Mouse (Mus musculus) testis, postnatal 14 days (tissue): ENCODE data around the gene Efna5.

Experiments used
- DNase-seq: peaks from one replicate; pipeline ENCODE4 v3.0.0; 2021; ENCODE audit warnings: low spot score

Gene Efna5

DNA sequence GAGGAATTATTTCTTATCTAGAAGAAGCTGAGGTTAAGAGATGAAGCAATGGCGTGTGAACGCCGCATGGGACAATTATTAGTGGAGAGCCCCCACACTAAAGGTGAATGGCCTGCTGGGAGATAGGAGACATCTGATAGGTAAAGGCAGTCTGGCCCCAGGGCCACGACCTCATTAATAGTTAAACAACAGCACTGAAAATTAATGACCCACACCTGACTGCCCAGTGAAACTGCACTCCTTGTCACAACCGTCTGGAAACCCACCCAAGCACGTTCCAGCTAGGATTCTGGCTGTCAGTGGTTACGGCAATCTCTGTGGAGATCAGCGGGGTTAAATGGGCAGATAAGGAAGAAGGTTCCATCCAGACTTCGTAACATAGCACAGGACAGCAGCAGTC is 134.3 kb downstream of the Efna5 start:
- DNase-seq: no peak

DNA sequence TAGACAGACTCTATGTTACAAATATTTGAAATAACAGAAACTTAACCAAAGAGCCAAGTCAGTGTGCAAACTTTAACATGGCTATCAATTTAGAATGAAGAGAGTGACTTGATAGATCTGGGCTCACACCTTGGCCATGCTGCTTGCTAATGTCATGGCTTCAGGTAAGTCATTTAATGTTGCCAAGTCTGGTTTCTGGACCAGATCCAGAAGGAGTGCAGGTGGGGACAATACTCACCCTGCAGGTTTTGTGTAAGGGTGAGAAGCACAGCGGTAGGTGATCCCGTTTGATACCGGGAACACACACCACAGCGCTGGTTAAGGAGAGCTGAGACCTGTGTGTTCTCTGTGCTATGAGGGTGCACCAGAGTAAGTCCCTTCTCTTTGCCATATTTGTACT is 135.8 kb downstream of the Efna5 start:
- DNase-seq: no peak

DNA sequence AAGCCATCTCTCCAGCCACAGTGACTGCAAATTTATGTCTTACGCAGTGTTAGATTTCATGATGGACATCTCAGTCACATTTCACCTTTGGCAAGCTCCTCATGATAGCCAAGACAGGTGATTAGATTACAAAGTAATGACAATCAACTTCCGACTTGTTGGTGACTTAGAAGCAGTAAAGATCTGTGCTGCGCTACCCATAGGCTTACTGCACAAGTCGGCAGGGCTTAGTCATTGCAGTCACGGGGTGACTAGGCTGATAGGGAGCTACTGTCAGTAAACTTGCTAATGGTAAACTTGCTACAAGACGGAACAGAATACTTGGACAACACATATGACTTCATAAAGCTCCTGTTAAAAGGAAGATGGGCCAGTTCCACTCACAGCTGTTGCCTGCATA is 136.9 kb downstream of the Efna5 start:
- DNase-seq: no peak

DNA sequence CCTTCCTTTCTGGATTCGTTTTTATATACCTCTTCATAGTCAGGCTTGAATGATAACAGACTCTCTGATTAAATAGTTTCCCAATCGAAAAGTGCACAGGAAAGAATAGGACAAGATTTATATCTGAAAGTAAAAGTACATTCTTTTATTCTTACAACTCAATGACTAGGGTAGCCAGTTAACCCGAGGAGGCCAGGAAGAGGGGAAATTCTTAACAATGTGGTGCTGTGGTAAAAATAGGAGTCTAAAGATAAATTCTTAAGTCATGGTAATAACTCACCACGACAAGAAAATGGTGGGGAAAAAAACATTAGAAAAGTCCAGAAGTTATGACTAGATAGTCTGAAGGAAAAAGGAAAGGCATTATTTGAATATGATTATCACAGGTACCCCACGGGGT is 139.4 kb downstream of the Efna5 start:
- no peak for DNase-seq

DNA sequence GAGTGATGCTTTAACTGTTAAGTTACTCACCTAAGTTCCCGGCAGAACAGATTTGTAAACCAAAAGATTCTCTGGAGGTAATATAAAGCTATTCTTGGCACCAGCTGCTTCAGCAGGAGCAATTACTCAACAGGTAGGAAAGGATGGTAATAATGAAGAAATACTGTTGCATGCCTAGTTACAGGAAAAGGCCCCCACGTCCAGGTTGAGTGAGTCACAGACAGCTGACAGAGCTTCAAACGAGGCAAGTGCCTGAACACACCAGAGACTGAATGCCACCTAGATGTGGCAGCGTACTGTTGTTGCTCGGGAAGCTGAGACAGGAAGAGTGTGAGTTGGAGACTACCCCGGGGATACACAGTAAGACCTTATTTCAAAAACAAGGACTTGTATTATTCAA is 140.1 kb downstream of the Efna5 start:
- DNase-seq: no peak

DNA sequence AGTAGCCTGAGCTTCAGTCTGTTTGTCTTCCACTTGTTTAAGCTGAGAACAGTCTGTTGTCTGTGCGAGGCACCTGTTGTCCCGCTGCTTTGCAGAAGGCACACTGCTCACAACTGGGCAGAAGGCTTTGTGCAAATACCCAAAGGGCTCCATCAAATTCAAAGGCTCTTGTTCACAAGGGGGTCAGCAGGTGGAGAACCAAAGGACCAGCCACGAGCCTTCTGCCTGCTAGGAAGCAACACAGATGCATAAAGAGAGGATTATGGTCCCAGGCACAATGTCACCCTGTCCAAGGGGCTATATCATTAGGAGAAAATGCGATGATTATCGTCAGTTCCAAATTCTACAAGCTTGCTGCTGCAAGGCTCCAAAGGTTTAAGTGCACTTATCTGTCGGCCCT is 141.1 kb downstream of the Efna5 start:
- DNase-seq: no peak

DNA sequence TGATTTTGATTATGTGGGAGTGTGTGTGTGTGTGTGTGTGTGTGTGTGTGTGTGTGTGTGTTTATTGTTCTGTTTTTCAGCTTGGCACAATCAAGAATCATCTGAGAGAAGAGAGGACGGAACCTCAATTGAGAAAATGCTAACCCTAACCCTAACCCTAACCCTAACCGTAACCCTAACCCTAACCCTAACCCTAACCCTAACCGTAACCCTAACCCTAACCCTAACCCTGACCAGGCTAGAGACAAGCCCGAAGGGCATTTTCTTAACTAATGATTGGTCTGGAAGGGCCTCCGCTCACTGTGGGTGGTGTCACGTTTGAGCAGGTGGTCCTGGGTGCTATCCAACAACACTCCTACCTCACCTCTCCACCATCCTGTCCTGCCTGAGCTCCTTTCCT is 143.7 kb downstream of the Efna5 start:
- no peak for DNase-seq

DNA sequence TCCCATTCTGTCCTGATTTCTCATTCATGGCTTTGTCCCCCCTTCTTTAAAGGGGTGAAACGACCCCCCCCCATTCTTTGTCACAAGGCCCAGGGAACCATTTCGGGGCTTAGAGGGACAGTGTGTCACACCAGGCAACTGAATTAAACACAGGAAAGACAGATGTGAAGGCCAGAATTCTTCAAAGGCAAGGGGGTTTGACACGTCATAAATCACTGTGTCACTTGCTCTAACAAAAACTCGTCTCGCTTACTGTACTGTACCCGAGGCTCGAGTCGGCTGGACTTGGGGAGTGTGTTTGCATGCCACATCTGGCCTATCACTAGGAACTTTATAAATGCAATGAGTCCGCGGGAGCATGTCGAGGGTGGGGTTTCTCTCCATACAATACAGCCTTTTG is 145.2 kb downstream of the Efna5 start:
- DNase-seq: no peak

DNA sequence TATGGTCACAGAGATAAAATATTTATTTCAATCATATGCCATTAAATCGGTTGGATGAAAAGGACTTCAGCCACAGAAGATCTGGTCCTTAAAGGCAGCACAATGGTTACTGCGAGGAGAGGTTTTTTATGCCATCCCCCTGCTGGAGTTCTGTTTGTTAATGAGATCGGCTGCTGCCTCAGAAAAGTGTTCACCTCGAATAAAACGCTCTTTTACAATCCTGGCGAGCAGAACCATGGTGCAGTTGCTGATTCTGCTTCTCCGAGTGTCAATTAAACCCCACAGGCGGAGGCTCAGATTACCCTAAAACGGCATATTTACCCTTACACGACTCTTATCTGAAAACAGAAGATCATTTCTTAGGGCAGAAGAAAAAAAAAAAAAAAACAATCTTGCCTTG is 146.2 kb downstream of the Efna5 start:
- no peak for DNase-seq

DNA sequence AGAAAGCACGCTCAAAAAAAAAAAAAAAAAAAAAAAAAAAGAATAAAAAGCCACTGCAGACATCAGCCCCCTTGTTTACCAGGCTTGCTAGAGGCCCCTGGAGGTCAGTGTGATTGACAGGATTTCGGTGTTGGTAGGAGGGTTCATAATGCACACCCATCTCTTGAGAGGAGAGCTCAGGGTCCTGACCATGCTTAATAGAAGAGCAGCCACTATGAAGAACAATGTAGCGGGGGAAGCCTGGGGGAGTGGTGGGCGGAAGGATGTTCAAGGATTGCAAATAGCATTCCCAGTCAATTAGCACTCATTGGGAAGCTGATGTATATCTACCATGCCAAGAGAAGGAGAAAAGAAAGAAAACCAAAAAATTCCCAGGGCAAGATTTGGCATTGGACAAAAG is 147.1 kb downstream of the Efna5 start:
- no peak for DNase-seq

DNA sequence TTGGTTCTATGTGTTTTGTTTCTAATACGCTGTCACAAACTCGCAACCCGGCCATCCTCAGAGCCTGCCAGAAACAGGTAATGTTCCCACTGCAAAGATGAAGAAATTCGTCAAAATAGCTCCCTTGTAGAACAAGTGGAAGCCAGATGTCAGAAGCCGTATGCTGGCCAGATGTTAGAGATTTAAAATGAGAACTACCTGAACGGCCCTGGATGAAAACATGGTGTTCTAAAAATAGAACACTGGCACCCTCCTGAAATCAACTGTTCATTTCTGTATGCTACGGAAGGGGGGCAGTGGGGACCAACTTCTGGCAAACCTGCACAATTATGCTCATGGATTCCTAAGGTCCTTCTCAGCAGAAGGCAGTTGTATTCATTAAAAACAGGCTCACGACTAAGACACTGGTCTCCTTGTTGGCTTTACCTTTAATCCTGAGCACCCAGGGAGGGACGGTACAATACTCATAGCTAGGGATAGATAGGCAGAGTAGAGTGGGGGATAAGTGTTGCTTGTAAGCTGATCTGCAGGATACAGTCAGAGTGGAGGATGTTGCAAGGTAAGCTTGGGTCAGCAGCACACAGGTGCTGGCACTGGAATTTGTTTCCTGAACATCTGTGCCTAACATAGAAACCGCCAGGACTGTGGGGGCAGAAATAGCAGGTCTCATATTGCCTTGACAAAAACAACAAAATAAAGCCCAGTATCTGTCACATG is 151.2 kb downstream of the Efna5 start:
- no peak for DNase-seq

DNA sequence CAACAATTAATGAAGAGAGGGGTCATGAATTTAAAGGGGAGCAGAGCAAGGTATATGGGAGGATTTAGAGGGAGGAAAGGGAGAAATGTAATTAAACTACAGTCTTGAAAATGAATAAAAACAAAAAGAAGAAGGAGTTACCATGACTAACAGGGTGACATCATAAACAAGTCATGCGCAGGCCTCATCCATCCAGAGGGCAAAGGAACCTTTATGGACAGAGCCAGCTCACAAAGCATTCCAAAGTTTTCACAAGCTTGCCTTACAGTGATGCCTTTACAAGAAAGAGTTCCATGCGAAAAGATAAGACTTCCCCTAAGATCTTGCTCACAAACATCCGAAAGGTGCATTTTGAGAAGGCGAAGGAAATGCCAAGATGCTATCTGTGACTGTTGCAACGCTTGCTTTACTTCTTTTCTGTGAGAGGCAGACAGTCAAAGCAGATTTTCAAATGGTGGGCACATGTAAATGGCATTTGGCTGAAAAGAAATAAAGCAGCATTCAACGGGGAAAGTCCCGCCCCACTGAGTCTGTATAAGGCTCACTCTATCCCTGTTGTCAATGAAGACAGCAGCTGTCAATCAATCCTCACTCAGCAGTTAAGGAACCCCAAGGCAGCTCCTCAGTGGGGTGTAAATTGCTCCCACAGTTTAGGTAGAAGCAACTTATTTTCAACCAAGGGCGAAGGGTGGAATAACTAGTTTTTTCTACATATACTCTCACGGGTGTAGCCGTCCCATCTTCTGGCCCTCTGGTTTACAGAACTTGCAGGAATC is 152.8 kb downstream of the Efna5 start:
- DNase-seq: no peak

DNA sequence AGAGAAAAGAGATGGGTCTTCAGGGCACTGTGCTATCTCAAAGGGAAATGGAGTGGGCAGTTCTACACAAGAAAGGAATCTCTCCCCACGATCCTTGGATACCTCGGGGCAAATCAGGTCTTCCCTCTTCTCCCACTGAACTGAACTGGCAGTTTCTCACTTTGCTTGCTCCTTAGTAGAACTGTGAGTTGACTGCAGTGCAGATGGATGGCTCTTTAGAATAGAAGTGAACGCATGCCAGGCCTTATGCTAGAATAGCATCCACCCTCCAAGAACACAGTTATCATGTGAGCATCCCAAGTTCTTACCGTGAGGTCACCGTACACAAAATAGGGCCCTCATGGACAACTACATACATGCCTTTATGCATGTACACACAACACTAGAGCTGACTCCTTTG is 155.0 kb downstream of the Efna5 start:
- DNase-seq: no peak

DNA sequence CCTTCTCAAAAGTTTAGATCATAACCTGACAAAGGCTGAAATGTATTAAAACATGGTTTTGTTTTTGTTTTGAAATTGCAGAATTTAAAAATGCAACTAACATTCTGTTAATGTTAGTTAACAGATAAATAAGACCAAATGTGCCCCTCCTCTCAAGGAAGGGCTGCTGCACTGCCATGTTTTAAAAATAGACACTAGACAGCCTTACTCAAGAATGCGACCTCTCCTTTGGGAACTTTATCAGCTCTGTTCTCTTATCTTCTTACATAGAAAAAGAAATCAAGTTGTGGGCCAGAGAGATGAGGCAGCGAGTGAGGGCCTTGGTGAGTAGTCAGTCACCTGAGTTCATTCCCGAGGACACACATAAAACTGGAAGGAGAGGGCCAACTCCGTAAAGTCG is 158.2 kb downstream of the Efna5 start:
- DNase-seq: no peak

DNA sequence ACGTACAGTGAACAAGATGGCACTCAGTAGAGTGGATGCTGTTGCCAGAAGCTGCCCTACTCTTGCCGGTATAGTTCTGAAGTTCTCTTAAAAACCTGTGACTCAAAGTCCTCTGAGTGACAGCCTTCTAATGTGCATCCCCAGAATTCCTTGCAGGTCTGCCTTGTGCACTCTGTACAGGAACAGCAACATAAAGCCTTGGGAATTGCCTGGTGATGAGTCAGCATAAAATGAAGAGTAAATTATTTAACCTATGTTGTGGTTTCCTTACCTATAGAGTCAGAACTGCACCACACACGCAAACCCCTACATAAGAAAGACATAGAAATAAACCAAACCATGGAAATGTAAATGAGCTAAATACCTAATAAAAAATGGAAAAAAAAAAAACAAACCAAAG is 159.5 kb downstream of the Efna5 start:
- DNase-seq: no peak

DNA sequence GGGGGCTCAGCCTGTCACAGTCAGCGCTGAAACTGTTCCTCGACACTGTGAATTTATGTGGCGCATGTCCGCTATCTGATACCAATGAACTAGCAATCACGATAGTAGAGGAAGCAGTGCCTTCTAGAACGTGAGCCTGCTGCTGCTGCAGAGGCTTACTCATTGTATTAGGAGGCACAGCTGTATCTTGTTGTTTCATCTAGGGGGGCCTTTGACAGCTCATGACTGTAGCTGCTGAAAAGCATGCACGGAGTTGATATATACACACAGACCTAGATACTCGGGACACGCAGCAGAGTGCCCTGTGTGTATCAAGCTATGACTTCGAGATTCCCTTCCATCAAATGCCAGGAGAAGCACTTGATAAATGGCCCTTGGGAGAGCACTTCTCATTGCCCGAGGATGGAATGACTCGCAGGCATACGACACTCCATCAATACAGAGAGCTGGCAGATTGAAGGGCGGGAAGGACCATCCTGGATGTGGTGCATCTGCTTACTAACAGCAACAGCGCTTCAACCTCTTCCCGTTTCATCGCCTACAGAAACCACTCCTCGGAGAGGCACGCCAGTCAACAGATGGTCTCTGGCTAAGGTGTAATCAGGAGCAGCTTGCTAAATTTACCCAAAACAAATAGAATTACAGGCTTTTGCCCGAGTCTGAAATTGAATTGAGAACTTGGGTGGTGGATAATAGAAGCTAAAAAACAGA is 160.2 kb downstream of the Efna5 start:
- no peak for DNase-seq

DNA sequence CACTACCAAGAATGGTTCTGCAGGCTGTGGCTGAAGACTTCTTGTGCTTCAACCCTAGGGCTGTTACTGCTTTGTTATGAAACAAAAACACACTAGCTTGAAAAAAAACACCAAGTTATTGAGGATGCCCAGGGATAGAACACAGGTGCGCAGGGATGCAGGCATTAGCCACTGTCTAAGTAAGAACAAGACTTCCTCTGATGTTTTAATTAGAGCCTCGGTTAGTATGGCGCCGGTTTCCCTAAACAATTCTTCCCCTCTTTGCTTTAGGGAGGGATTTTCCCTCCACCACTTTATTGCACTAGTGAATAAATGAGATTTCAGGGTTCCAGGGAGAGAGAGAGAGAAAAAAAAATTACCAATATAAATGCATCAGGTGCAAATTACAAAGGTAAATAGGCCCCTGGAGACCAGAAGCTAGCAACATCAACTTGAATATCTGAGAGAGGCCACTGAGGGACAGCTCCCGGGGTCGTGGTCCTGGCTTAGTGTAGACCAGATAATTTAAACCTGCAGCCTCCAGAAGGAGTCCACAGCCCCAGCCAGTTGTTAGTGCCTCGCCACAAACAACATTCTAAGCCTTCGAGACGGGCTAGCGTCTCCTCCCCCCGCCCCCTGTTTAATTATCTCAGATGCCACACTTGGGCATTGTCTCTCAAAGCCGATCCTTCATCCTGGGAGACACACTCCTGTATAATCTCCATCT is 163.5 kb downstream of the Efna5 start:
- DNase-seq: no peak

DNA sequence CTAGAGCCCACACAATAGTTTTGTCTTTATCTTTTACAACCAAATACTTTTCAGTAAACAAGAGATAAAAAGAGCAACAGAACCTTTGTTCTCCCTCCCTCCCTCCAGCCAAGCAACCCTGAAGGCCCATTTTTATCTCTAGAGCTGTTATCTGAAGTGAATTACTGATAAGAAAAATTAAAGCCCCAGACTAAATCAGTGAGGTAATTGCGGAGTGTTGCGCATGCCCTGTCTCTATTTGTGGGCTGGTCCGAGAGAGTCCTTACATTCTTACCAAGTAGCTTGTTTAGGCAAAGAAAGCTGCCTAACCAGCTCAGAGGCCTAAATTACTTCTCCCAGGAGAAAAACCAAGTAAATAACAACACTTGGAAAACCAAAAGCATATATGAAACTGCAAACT is 167.7 kb downstream of the Efna5 start:
- no peak for DNase-seq

DNA sequence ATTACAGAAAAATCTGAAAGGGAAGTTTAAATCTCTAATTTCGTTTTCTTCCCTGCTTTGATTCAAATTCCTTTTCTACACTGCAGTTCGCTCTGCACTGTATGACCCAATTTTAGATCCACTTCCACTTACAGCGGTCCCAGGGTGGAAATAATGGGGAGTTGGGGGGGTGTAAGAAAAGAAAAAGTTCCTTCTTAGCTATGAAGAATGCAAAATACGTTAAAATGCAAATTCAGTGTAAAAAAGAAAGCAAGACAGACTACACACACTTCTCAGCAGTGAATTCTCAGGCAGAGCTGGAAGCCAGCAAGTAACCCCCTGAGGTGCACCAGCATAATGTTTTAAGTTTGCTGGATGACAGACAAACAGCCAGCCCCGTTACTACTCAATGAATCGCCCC is 174.7 kb downstream of the Efna5 start:
- no peak for DNase-seq

DNA sequence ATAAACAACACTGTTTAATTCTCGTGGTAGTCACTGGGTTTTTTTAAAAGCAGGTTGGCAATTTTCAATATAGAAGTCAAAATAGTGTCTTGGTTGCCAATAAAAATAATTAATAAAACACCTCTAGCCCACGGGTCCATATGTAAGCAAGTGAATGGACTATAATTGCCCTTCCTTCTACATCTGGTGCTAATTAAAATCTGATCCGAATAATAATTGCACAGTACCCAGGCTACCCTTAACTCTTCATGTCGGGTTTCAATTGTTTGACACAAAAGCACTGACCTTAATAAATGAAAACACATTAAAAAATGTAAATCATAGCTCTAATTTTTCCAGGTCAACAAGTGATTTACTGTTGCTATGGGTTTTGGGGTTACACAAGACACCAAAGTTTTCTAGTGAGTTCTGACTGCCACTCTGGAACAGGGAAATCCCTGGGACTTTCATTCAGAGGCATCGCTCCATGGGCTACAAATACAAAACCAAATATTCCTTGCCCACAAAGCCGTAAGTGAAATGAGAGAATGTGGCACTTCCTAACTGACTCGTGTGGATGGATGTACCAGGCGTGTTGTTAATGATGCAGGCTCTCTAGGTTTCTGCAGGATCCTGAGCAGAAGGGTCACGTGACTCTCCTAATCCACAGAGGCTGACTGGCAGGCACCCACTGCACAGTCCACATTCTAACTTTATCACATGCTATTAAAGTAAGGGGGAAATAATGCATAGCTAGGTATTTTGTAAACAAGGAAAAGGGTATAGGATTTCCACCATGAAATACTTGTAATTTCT is 178.9 kb downstream of the Efna5 start:
- DNase-seq: no peak

DNA sequence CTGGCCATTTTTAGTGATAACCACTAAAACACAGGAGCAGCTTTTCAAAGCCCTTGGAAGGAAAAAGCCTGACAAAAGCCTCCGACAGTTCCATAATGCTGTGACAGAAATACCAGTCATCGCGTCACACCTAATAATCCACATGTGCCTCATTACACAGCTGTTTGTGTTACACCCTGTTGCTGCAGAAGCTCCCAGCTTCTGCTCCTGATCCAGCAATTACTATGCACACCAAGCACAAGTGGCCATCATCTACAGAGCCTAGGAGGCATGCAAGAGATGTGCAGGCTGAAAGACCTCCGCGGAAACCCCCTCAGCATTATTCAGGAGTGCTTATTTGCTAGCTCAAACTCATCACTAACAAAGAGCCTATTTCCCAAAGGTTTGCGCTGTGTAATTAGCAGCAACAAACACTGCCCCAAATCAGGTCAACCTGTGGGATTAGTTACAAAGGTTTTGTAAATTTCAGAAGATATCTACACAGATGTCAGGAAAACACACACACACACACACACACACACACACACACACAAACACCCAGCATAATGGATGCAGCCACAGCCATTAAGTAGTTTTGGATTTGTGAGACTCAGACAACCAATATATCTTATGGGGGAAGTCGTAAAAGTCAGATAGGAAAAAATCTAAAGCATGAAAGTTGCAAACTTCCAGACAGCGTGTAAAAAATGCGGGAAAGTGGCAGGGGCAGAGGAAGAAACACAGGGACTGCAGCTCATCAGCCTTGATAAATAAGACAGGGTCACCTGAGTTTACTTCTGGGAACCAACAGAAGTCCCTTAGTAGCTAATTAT is 180.1 kb downstream of the Efna5 start:
- no peak for DNase-seq
